Mouse (Mus musculus) spleen, adult 2 months (tissue): ENCODE measurements around the gene Tex46. TPM values are rescaled to one million over a fixed set of nuclear protein-coding genes. Genes with fewer than 3 reads are reported as not detected.

ENCODE experiments used
- DNase-seq, 2 experiments: peaks; one replicate each; pipeline versions ENCODE4 v3.0.0 to v3.0.0-alpha.2; 2012 to 2021; ENCODE audit warnings: low spot score in 2 of 2, low read depth in 1 of 2
- H3K27ac ChIP-seq: fragments of 200-500 bp; 2 replicates; pipeline ENCODE4 v1.5.1; 2012; ENCODE audit warnings: low read length, inconsistent platforms; ENCODE audit not compliant: insufficient read depth
- H3K27me3 ChIP-seq: fragments of 200-500 bp; 2 replicates; pipeline ENCODE4 v1.6.1; 2012; ENCODE audit warnings: mild to moderate bottlenecking, moderate library complexity, low read length, inconsistent platforms; ENCODE audit not compliant: control insufficient read depth, insufficient read depth
- H3K36me3 ChIP-seq: fragments of 200-500 bp; 2 replicates; pipeline ENCODE4 v1.6.1; 2012; ENCODE audit warnings: mild to moderate bottlenecking, low read length, inconsistent platforms; ENCODE audit not compliant: control insufficient read depth, insufficient read depth
- H3K4me1 ChIP-seq: fragments of 200-500 bp; 2 replicates; pipeline ENCODE4 v1.6.1; 2011; ENCODE audit warnings: inconsistent platforms; ENCODE audit not compliant: control insufficient read depth, insufficient read depth, insufficient read length
- H3K4me3 ChIP-seq: fragments of 200-500 bp; 2 replicates; pipeline ENCODE4 v1.5.1; 2011; ENCODE audit warnings: mild to moderate bottlenecking, inconsistent platforms; ENCODE audit not compliant: insufficient read depth, insufficient read length; ENCODE audit errors: extremely low read depth
- CTCF ChIP-seq: fragments of 200-500 bp; IDR thresholded peaks from 2 replicates; pipeline ENCODE4 v1.5.1; 2011; ENCODE audit warnings: mild to moderate bottlenecking, inconsistent platforms; ENCODE audit not compliant: insufficient read depth, insufficient read length, insufficient replicate concordance; ENCODE audit errors: extremely low read depth
- POLR2A ChIP-seq: fragments of 200-500 bp; IDR thresholded peaks from 2 replicates; pipeline ENCODE4 v1.6.1; 2011; ENCODE audit warnings: low read depth, low read length, inconsistent platforms
- WGBS: fragments of 180-500 bp; shearing (Covaris S2); methylation state at CpG from one replicate; pipeline ENCODE4 v1.1.7; 2018; 5-methylcytosine and 5-hydroxymethylcytosine counted together
- polyA plus RNA-seq: library from polyadenylated mRNA; depleted of rRNA; stranded (reverse); fragments of >200 nt; gene quantifications from 2 replicates; pipeline ENCODE4 v1.2.3, GENCODE M21; 2012

The Tex46 gene
- polyA plus RNA-seq, 1 experiment: not detected

DNA sequence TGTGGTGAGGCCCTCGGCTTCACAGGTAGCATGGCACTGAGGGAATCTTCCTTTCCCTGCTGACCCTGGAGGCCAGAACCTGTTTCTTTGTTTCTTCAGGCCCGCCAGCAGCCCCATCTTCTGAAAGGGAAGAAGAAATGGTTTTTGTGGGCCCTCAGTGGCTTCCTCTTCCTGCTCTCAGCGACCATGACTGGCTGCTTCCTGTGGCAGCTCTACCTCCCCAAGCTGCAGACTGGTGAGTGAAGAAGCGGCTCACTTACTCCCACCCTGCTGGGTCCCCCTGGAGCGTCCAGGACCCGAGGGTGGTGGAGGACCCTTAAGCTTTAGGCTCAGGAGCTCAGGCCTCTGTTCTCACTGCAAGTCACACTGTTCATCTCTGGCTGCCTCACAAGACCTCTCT is 16.4 kb downstream of the Tex46 start:
- peak in 1 of 2 experiments; percentile 43 for DNase-seq
- no peak for TF ChIP-seq CTCF
- no peak for TF ChIP-seq POLR2A
- no peak overlapping the region for H3K4me3 ChIP-seq
- H3K4me1 ChIP-seq: peaks cover 5% of the 10 kb centered on the region; the same call in 1 of the 2 replicates
- 5% methylated on average over 6 of the region's 6 CpGs for WGBS
- no peaks in the 10 kb centered on the region for H3K36me3 ChIP-seq
- peak overlapping the region; percentile 65 for H3K27ac ChIP-seq
- H3K27me3 ChIP-seq: no peaks in the 10 kb centered on the region

DNA sequence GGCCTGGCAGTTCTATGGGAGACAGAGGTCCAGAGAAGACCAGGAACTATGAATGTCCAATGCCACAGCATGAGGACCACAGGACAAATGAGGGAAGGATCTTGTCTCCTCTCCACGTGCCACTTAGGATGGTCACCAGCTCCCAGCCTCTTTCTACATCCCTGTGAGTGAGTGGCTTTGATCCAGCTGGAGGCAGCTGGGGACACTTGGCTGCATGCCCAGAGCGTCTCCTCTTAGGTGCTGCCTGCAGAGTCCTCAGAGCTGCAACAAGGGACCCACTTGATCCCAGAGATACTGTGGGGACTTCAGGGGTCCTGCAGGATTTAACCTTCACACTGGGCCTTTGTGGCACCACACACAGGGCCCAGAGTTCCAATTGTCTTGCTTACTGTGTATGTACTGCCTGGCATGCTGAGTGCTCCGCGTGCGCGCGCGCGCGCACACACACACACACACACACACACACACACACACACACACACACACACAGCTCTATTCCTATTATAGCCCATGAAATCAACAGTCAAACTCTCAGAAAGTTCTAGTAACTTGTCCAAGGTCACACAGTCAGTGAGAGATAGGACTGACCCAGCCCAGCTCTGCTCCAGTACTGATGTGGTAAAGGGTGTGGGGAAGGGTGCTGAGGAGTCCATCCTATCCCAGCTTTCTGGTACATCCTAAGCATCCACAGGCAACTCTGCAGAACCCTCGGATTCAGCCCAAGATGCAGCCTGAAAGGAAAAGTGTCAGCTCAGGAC is 21.2 kb downstream of the Tex46 start:
- WGBS: 91% methylated on average over 11 of the region's 11 CpGs
- Histone ChIP-seq H3K4me1 (peaks cover 5% of the 10 kb centered on the region; the same call in 1 of the 2 replicates), H3K27me3 (no peaks in the 10 kb centered on the region), H3K4me3 (no peak overlapping the region), H3K36me3 (no peaks in the 10 kb centered on the region), H3K27ac (no peak overlapping the region)
- TF ChIP-seq CTCF: no peak
- TF ChIP-seq POLR2A: no peak
- DNase-seq: no peak

DNA sequence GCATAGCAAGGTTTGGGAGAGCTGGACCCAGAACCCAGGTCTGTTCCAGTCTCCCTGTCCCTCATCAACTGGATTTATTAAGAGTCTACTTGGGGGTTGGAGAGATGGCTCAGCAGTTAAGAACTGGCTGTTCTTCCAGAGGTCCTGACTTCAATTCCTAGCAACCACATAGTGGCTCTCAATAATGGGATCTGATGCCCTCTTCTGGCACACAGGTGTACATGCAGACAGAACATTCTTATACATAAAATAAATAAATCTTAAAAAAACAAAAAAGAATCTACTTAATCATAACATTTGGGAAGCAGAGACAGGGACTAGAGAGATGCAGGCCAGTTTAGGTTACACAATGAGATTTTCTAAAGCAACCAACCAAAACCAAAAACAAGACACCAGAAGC is 25.8 kb downstream of the Tex46 start:
- TF ChIP-seq POLR2A (no peak), CTCF (no peak)
- Histone ChIP-seq H3K4me1 (peaks cover 4% of the 10 kb centered on the region; the same call in 1 of the 2 replicates), H3K27ac (no peak overlapping the region)

DNA sequence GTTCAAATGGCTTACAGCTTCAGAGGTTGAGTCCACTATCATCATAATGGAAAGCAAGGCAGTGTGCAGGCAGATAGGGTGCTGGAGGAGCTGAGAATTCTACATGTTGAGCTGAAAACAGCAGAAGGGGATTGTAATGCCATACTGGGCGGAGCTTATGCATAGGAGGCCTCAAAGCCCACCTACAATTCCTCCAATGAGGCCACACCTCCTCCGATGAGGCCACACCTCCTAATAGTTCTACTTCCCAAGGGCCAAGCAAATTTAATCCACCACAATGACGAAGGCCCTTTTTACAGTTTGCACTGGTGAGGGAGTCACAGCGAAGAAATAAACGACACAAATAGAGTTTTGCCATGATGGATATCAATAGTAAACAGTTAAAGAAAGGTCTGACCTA is 26.3 kb downstream of the Tex46 start:
- H3K27me3 ChIP-seq: 0 out of 2 replicates have a peak, but pooled peaks cover 1% of the 10 kb centered on the region
- no peak for DNase-seq
- H3K36me3 ChIP-seq: no peaks in the 10 kb centered on the region
- H3K4me1 ChIP-seq: peaks cover 4% of the 10 kb centered on the region; the same call in 1 of the 2 replicates
- H3K27ac ChIP-seq: no peak overlapping the region
- H3K4me3 ChIP-seq: no peak overlapping the region
- WGBS: 86% methylated on average over 5 of the region's 5 CpGs
- TF ChIP-seq CTCF: no peak
- no peak for TF ChIP-seq POLR2A

More for the DNA sequence above, 25.8 kb downstream of the Tex46 start:
- DNase-seq: no peak
- H3K4me3 ChIP-seq: no peak overlapping the region
- 0 out of 2 replicates have a peak, but pooled peaks cover 1% of the 10 kb centered on the region for H3K27me3 ChIP-seq
- H3K36me3 ChIP-seq: no peaks in the 10 kb centered on the region

DNA sequence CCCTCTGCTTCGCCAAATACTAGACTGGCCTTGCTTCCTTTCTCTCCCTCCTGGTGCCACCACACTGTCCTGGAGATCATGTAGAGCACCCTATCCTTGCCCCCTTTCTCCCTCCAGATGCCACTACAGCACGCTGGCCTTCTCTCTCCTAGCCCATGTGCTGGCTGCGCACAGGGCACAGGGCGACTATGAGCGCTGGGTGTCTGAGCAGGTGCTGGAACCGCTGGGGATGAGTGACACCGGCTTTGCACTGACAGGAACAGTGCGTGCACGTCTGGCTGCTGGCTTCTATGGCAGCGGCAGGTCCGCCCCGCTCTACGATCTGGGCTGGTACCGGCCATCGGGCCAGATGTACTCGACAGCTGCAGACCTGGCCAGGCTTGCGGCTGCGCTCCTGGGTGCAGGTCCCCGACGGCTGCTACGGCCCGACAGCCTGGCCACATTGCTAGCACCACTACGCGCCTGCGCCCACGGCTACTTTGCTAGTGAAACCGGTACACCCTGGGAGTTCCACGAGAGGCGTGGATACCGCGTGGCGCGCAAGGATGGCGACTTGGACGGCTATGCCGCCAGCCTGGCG is 26.8 kb downstream of the Tex46 start:
- Histone ChIP-seq H3K4me3 (no peak overlapping the region), H3K36me3 (no peaks in the 10 kb centered on the region), H3K27me3 (0 out of 2 replicates have a peak, but pooled peaks cover 1% of the 10 kb centered on the region), H3K27ac (no peak overlapping the region), H3K4me1 (peaks cover 4% of the 10 kb centered on the region; the same call in 1 of the 2 replicates)
- TF ChIP-seq POLR2A: no peak
- no peak for TF ChIP-seq CTCF
- 30% methylated on average over 37 of the region's 37 CpGs for WGBS
- DNase-seq: no peak

DNA sequence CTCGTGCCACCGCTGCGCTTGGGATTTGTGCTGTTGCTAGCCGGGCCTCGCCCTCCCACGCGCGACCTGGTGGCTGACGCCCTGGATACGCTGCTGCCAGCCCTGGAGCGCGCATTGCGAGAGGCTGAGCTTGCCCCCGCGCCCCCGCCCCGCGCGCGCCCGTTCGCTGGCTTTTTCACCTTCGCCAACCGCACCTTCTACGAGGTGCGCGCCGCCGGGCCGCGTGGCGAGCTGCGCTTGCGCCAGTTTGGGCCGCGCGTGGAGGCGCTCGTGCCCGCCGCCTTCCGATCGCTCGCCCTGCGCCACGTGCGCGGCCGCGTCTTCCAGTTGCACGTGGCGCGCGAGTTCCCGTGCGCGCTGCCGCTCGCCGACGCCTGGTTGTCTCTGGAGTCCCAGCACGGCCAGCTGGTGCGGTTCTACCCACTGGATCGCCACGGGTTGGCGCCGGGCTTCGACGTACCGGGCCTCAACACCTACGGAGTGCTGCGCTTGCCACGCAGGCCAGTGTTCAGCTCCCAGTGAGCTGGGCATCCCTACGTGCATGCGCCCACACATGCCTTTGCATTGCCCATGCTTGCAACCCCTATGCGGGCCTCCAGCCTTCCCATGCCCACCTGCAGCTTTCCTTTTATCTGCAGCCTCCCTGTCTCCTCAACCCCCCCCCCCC is 27.5 kb downstream of the Tex46 start:
- Histone ChIP-seq H3K27me3 (0 out of 2 replicates have a peak, but pooled peaks cover 1% of the 10 kb centered on the region), H3K36me3 (no peaks in the 10 kb centered on the region), H3K27ac (no peak overlapping the region), H3K4me3 (no peak overlapping the region), H3K4me1 (peaks cover 4% of the 10 kb centered on the region; the same call in 1 of the 2 replicates)
- TF ChIP-seq POLR2A: no peak
- no peak for TF ChIP-seq CTCF
- WGBS: 6% methylated on average over 76 of the region's 76 CpGs
- DNase-seq: no peak

DNA sequence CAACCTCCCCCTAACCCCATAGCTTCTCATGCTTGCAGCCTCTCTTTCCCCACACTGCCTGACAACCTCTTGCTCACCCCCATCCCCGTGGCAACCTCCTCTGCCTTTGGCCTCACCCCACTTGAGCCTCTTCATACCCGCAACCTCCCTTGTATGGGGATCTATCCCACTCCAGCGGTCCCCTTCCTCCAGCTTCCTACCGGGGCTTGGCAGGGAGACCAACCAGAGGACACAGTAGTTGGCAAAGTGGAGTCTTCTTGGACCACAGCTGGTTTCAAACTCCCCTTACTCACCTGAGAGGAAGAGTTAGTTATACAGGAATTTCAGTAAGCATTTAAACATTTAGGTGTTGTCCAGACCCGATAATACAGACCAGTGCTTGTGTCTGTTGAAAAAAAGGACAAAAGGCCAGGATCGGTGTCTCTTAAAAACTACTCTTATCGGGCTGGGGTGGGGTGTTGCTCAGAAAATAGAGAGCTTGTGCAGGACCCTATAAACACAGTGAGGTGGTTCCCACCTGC is 28.1 kb downstream of the Tex46 start:
- DNase-seq: no peak
- H3K36me3 ChIP-seq: no peaks in the 10 kb centered on the region
- 82% methylated on average over 7 of the region's 7 CpGs for WGBS

More for the DNA sequence above, 28.1 kb downstream of the Tex46 start:
- H3K4me3 ChIP-seq: no peak overlapping the region
- H3K27me3 ChIP-seq: 0 out of 2 replicates have a peak, but pooled peaks cover 1% of the 10 kb centered on the region
- peaks cover 4% of the 10 kb centered on the region; the same call in 1 of the 2 replicates for H3K4me1 ChIP-seq
- TF ChIP-seq POLR2A (no peak), CTCF (no peak)
- no peak overlapping the region for H3K27ac ChIP-seq
